Mouse (Mus musculus): ENCODE measurements around the gene Zbtb3. TPM values are rescaled to one million over a fixed set of nuclear protein-coding genes. Genes with fewer than 3 reads are reported as not detected.

The Zbtb3 gene
- polyA plus RNA-seq (2015; fragmentation: Nextera tagmentation; extraction: Ambion mirVana) = 8.1 and 8.3 TPM in 2 replicates

GRCm38 (mm10) chr19:8802130-8802821 is at the start of gene Zbtb3:
Zbtb3 (plus strand) TSS chr19:8802555.
- under 1% methylated on average over 30 of the region's 30 CpGs for WGBS
- Histone ChIP-seq H3K27me3 (no peaks in the 10 kb centered on the region), H3K9ac (replicated peaks) (peak within 1 kb of the TSS; percentile 71), H3K27ac (peak within 1 kb of the TSS; percentile 90), H3K36me3 (peaks cover 30% of the 10 kb centered on the region), H3K4me2 (replicated peaks) (peak within 1 kb of the TSS; percentile 62), H3K4me3 (replicated peaks) (peak within 1 kb of the TSS; percentile 60), H3K9me3 (no peaks in the 10 kb centered on the region), H3K4me1 (replicated peaks) (peaks cover 34% of the 10 kb centered on the region)
- peak; percentile 98 for ATAC-seq

GRCm38 (mm10) chr19:8755652-8756051 is 46.7 kb upstream of the Zbtb3 start:
- Histone ChIP-seq H3K9ac (replicated peaks) (no peak overlapping the region), H3K4me1 (replicated peaks) (peaks cover 24% of the 10 kb centered on the region), H3K27ac (no peak overlapping the region), H3K27me3 (no peaks in the 10 kb centered on the region), H3K36me3 (peaks cover 43% of the 10 kb centered on the region), H3K4me3 (replicated peaks) (0 out of 2 replicates have a peak overlapping the region, but pooled peaks have one; percentile 80), H3K4me2 (replicated peaks) (no peak overlapping the region), H3K9me3 (no peaks in the 10 kb centered on the region)
- WGBS = 83% methylated on average over 3 of the region's 3 CpGs
- no peak for ATAC-seq

- ATAC-seq = peak; percentile 94
- peak within 1 kb of the TSS; percentile 80 for H3K4me3 ChIP-seq (replicated peaks)
- WGBS = under 1% methylated on average over 75 of the region's 75 CpGs
Measured at GRCm38 (mm10) chr19:8756635-8757387, 45.5 kb upstream of the Zbtb3 start, which contains the start of gene Nxf1. Nxf1 (plus strand) TSS chr19:8757073.

GRCm38 (mm10) chr19:8757471-8757998 is 44.8 kb upstream of the Zbtb3 start:
- H3K4me2 ChIP-seq (replicated peaks) = peak overlapping the region; percentile 75
- ATAC-seq = no peak
- H3K9me3 ChIP-seq = no peaks in the 10 kb centered on the region
- H3K36me3 ChIP-seq = peaks cover 31% of the 10 kb centered on the region
- H3K27me3 ChIP-seq = no peaks in the 10 kb centered on the region
- peak overlapping the region; percentile 80 for H3K4me3 ChIP-seq (replicated peaks)
- peak overlapping the region; percentile 87 for H3K27ac ChIP-seq
- peak overlapping the region; percentile 90 for H3K9ac ChIP-seq (replicated peaks)
- WGBS = 7% methylated on average over 14 of the region's 14 CpGs
- peaks cover 24% of the 10 kb centered on the region for H3K4me1 ChIP-seq (replicated peaks)

More at GRCm38 (mm10) chr19:8756635-8757387, 45.5 kb upstream of the Zbtb3 start, which contains the start of gene Nxf1:
- Histone ChIP-seq H3K9me3 (no peaks in the 10 kb centered on the region), H3K9ac (replicated peaks) (peak within 1 kb of the TSS; percentile 90), H3K4me1 (replicated peaks) (peaks cover 24% of the 10 kb centered on the region), H3K36me3 (peaks cover 33% of the 10 kb centered on the region), H3K27ac (peak within 1 kb of the TSS; percentile 87), H3K4me2 (replicated peaks) (peak within 1 kb of the TSS; percentile 75), H3K27me3 (no peaks in the 10 kb centered on the region)

- ATAC-seq = no peak
- Histone ChIP-seq H3K27me3 (no peaks in the 10 kb centered on the region), H3K9ac (replicated peaks) (no peak overlapping the region), H3K9me3 (no peaks in the 10 kb centered on the region), H3K4me1 (replicated peaks) (peaks cover 24% of the 10 kb centered on the region), H3K36me3 (peaks cover 33% of the 10 kb centered on the region), H3K27ac (no peak overlapping the region), H3K4me2 (replicated peaks) (peak overlapping the region; percentile 75; the same call in 1 of the 2 replicates), H3K4me3 (replicated peaks) (0 out of 2 replicates have a peak overlapping the region, but pooled peaks have one; percentile 80)
- 94% methylated on average over 2 of the region's 2 CpGs for WGBS
Measured at GRCm38 (mm10) chr19:8758899-8759298, 43.5 kb upstream of the Zbtb3 start.

- Histone ChIP-seq H3K36me3 (peaks cover 38% of the 10 kb centered on the region), H3K4me2 (replicated peaks) (no peak overlapping the region), H3K4me1 (replicated peaks) (peaks cover 21% of the 10 kb centered on the region), H3K27ac (no peak overlapping the region), H3K9ac (replicated peaks) (no peak overlapping the region), H3K9me3 (no peaks in the 10 kb centered on the region), H3K4me3 (replicated peaks) (no peak overlapping the region), H3K27me3 (no peaks in the 10 kb centered on the region)
- no peak for ATAC-seq
- 95% methylated on average over 2 of the region's 2 CpGs for WGBS
Measured at GRCm38 (mm10) chr19:8760757-8761156, 41.6 kb upstream of the Zbtb3 start.

GRCm38 (mm10) chr19:8763276-8763675 is 39.1 kb upstream of the Zbtb3 start:
- Histone ChIP-seq H3K27ac (no peak overlapping the region), H3K36me3 (peaks cover 63% of the 10 kb centered on the region), H3K9ac (replicated peaks) (no peak overlapping the region), H3K9me3 (no peaks in the 10 kb centered on the region), H3K4me1 (replicated peaks) (peaks cover 8% of the 10 kb centered on the region), H3K4me3 (replicated peaks) (no peak overlapping the region), H3K27me3 (no peaks in the 10 kb centered on the region), H3K4me2 (replicated peaks) (no peak overlapping the region)
- 98% methylated on average over 4 of the region's 4 CpGs for WGBS
- no peak for ATAC-seq

GRCm38 (mm10) chr19:8765562-8765961 is 36.8 kb upstream of the Zbtb3 start:
- no peak for ATAC-seq
- Histone ChIP-seq H3K4me2 (replicated peaks) (no peak overlapping the region), H3K9ac (replicated peaks) (no peak overlapping the region), H3K9me3 (no peaks in the 10 kb centered on the region), H3K27me3 (no peaks in the 10 kb centered on the region), H3K4me1 (replicated peaks) (peaks cover 5% of the 10 kb centered on the region), H3K36me3 (peaks cover 86% of the 10 kb centered on the region), H3K27ac (no peak overlapping the region), H3K4me3 (replicated peaks) (no peak overlapping the region)
- 99% methylated on average over 9 of the region's 9 CpGs for WGBS

- H3K4me2 ChIP-seq (replicated peaks) = peak within 1 kb of the TSS; percentile 100
- H3K9me3 ChIP-seq = no peaks in the 10 kb centered on the region
- peaks cover 41% of the 10 kb centered on the region for H3K4me1 ChIP-seq (replicated peaks)
- H3K4me3 ChIP-seq (replicated peaks) = peak within 1 kb of the TSS; percentile 82
- peak; percentile 73 for ATAC-seq
- WGBS = 21% methylated on average over 29 of the region's 29 CpGs
- H3K36me3 ChIP-seq = peaks cover 61% of the 10 kb centered on the region
- H3K27ac ChIP-seq = peak within 1 kb of the TSS; percentile 91
- H3K9ac ChIP-seq (replicated peaks) = peak within 1 kb of the TSS; percentile 96
- H3K27me3 ChIP-seq = no peaks in the 10 kb centered on the region
Measured at GRCm38 (mm10) chr19:8770567-8771270, 31.6 kb upstream of the Zbtb3 start, which contains the start of gene Tmem223. Tmem223 (plus strand) TSS chr19:8770996.

- Histone ChIP-seq H3K4me3 (replicated peaks) (peak overlapping the region; percentile 70), H3K9ac (replicated peaks) (no peak overlapping the region), H3K4me2 (replicated peaks) (peak overlapping the region; percentile 100), H3K36me3 (peaks cover 40% of the 10 kb centered on the region), H3K27ac (0 out of 2 replicates have a peak overlapping the region, but pooled peaks have one; percentile 5), H3K27me3 (no peaks in the 10 kb centered on the region), H3K4me1 (replicated peaks) (peaks cover 42% of the 10 kb centered on the region), H3K9me3 (no peaks in the 10 kb centered on the region)
- WGBS = 89% methylated on average over 5 of the region's 5 CpGs
- ATAC-seq = no peak
Measured at GRCm38 (mm10) chr19:8772996-8773395, 29.4 kb upstream of the Zbtb3 start.

GRCm38 (mm10) chr19:8773409-8773808 is 28.9 kb upstream of the Zbtb3 start:
- H3K27me3 ChIP-seq = no peaks in the 10 kb centered on the region
- peak overlapping the region; percentile 99; the same call in 1 of the 2 replicates for H3K27ac ChIP-seq
- H3K9ac ChIP-seq (replicated peaks) = peak overlapping the region; percentile 95; the same call in 1 of the 2 replicates
- peak overlapping the region; percentile 100 for H3K4me2 ChIP-seq (replicated peaks)
- peaks cover 40% of the 10 kb centered on the region for H3K36me3 ChIP-seq
- peaks cover 42% of the 10 kb centered on the region for H3K4me1 ChIP-seq (replicated peaks)
- no peak for ATAC-seq
- peak overlapping the region; percentile 70 for H3K4me3 ChIP-seq (replicated peaks)
- no peaks in the 10 kb centered on the region for H3K9me3 ChIP-seq
- 55% methylated on average over 6 of the region's 6 CpGs for WGBS

Measured in midbrain, embryonic 13.5 days (tissue).